Mouse (Mus musculus): ENCODE measurements around the gene Ccser2. TPM values are rescaled to one million over a fixed set of nuclear protein-coding genes. Genes with fewer than 3 reads are reported as not detected.
A peak's percentile ranks its signal among the peaks of the same experiment; 100 is the strongest.

Gene Ccser2
- 9.5 TPM for polyA plus RNA-seq (2012; fragmentation: generic; extraction: Trizol)

DNA sequence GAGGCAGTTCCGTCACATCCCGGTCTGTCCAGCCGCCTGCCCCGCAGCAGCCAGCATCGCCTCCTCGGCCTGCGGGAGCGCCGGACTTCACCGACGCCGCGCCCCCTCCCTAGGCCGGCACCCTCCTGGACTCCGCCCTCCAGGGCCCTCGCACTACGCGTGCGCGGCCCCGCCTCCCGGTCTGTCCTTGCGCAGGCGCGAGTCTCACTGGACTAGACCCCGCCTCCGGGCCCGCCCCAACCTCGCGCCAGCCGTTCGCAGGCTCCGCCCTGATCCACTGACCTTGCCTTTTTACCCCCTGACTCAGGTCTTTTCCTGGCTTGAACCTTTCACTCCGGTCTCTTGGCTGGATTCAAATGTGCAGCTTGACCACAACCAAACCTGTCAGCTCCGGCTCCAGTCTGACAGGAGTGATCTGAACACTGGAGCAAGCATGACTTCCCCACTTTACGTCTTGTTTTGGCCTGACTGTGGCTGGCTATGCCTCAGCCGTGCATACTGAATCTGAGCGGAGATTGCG, at the start of gene Ccser2:
Gene Ccser2, minus strand, starts transcription at position 150 of the 520 bp plus-strand sequence.
- H3ac ChIP-seq (ENCODE audit: control insufficient read depth, insufficient read length) = peak within 1 kb of the TSS; percentile 21
- H3K4me3 ChIP-seq = peak within 1 kb of the TSS; percentile 33
- no peaks in the 10 kb centered on the region for H3K36me3 ChIP-seq (ENCODE audit: control insufficient read depth, insufficient read depth)
- peak within 1 kb of the TSS; percentile 84 for H3K4me2 ChIP-seq (ENCODE audit: low read depth)
- peak; percentile 71 for TF ChIP-seq SRF (IDR thresholded peaks at IDR 0.05; ENCODE audit: control insufficient read depth, insufficient read length, low read depth)
- no peak for TF ChIP-seq CEBPB (IDR thresholded peaks at IDR 0.05; ENCODE audit: insufficient read depth, poor library complexity, severe bottlenecking)
- TF ChIP-seq USF1 (IDR thresholded peaks at IDR 0.05; ENCODE audit: low read depth) = no peak
- TF ChIP-seq TCF3 (IDR thresholded peaks at IDR 0.05; ENCODE audit: insufficient read length, low read depth) = no peak
- peak; percentile 96 for TF ChIP-seq POLR2AphosphoS2 (IDR thresholded peaks at IDR 0.05; ENCODE audit: insufficient read length, low read depth)
- no peak for TF ChIP-seq MYOG (IDR thresholded peaks at IDR 0.05; ENCODE audit: control insufficient read depth in 1 of 3, insufficient read depth in 1 of 3, insufficient read length in 2 of 3, low read depth in 2 of 3)
- TF ChIP-seq TCF12 (IDR thresholded peaks at IDR 0.05; ENCODE audit: insufficient read depth, poor library complexity, severe bottlenecking) = no peak
- TF ChIP-seq E2F4 (IDR thresholded peaks at IDR 0.05; ENCODE audit: insufficient read depth) = no peak
- TF ChIP-seq POLR2A (IDR thresholded peaks at IDR 0.05; ENCODE audit: insufficient read length, low read depth) = peak; percentile 98
- TF ChIP-seq MAX (IDR thresholded peaks at IDR 0.05; ENCODE audit: low read depth) = no peak
- TF ChIP-seq REST (IDR thresholded peaks at IDR 0.05; ENCODE audit: insufficient read depth, insufficient read length) = no peak
- no peaks in the 10 kb centered on the region for H3K27me3 ChIP-seq (ENCODE audit: control insufficient read depth, insufficient read depth, insufficient read length)
- H3K79me2 ChIP-seq (ENCODE audit: control insufficient read depth, insufficient read depth) = peaks cover 39% of the 10 kb centered on the region

DNA sequence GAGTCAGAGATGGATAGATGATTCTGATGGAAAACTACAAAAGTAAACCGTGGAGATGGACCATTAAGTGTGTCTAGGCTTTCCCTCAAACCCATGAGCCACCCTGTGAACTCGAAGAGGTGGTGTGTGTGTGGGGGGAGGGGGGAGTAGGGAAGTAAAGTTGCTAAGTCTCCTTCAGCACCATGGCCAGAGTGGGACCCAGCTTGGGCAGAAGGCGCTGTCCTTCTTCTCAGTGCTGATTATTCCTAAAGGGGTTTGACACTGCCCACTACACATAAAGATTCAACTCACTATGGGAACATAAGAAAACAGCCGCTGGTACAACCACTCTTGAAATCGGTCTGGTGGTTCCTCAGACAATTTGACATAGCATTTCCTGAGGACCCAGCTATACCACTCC, 47.3 kb upstream of the Ccser2 start:
- Histone ChIP-seq H3K79me2 (ENCODE audit: control insufficient read depth, insufficient read depth) (no peaks in the 10 kb centered on the region), H3K4me2 (ENCODE audit: low read depth) (no peak overlapping the region), H3K4me3 (no peak overlapping the region), H3ac (ENCODE audit: control insufficient read depth, insufficient read length) (no peak overlapping the region), H3K27me3 (ENCODE audit: control insufficient read depth, insufficient read depth, insufficient read length) (peaks cover 3% of the 10 kb centered on the region), H3K36me3 (ENCODE audit: control insufficient read depth, insufficient read depth) (no peaks in the 10 kb centered on the region)
- TF ChIP-seq TCF12 (IDR thresholded peaks at IDR 0.05; ENCODE audit: insufficient read depth, poor library complexity, severe bottlenecking) = no peak
- peak; percentile 99 for TF ChIP-seq REST (IDR thresholded peaks at IDR 0.05; ENCODE audit: insufficient read depth, insufficient read length)
- TF ChIP-seq POLR2AphosphoS2 (IDR thresholded peaks at IDR 0.05; ENCODE audit: insufficient read length, low read depth) = no peak
- no peak for TF ChIP-seq USF1 (IDR thresholded peaks at IDR 0.05; ENCODE audit: low read depth)
- no peak for TF ChIP-seq E2F4 (IDR thresholded peaks at IDR 0.05; ENCODE audit: insufficient read depth)
- no peak for TF ChIP-seq MYOG (IDR thresholded peaks at IDR 0.05; ENCODE audit: control insufficient read depth in 1 of 3, insufficient read depth in 1 of 3, insufficient read length in 2 of 3, low read depth in 2 of 3)
- TF ChIP-seq SRF (IDR thresholded peaks at IDR 0.05; ENCODE audit: control insufficient read depth, insufficient read length, low read depth) = no peak
- no peak for TF ChIP-seq TCF3 (IDR thresholded peaks at IDR 0.05; ENCODE audit: insufficient read length, low read depth)
- no peak for TF ChIP-seq MYOD1 (IDR thresholded peaks at IDR 0.05; ENCODE audit: control insufficient read depth in 1 of 3, insufficient read length in 2 of 3, low read depth in 2 of 3)
- TF ChIP-seq CEBPB (IDR thresholded peaks at IDR 0.05; ENCODE audit: insufficient read depth, poor library complexity, severe bottlenecking) = no peak
- TF ChIP-seq POLR2A (IDR thresholded peaks at IDR 0.05; ENCODE audit: insufficient read length, low read depth) = no peak
- TF ChIP-seq MAX (IDR thresholded peaks at IDR 0.05; ENCODE audit: low read depth) = peak; percentile 51

DNA sequence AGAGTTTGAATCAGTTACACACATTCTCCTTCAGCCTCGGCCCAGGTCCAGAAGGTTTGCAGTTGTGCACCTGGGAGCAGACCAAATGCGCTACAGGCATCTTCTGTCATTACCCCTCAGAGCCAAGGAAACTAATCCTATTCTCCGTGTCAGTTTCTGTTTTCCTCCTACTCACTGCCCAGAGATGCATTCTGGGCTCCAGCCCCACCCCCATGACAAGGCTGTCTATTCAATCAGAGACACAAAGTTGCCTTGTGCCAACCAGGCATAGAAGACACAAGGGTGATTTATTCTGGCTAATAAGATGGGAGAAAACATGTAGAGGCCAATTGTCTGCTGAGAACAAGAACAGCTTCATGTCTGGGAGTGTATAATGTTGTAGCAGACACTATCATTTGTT, 45.1 kb upstream of the Ccser2 start:
- TF ChIP-seq USF1 (IDR thresholded peaks at IDR 0.05; ENCODE audit: low read depth) (no peak), POLR2AphosphoS2 (IDR thresholded peaks at IDR 0.05; ENCODE audit: insufficient read length, low read depth) (no peak), REST (IDR thresholded peaks at IDR 0.05; ENCODE audit: insufficient read depth, insufficient read length) (no peak), MAX (IDR thresholded peaks at IDR 0.05; ENCODE audit: low read depth) (no peak), TCF12 (IDR thresholded peaks at IDR 0.05; ENCODE audit: insufficient read depth, poor library complexity, severe bottlenecking) (no peak), MYOG (IDR thresholded peaks at IDR 0.05; ENCODE audit: control insufficient read depth in 1 of 3, insufficient read depth in 1 of 3, insufficient read length in 2 of 3, low read depth in 2 of 3) (no peak), SRF (IDR thresholded peaks at IDR 0.05; ENCODE audit: control insufficient read depth, insufficient read length, low read depth) (no peak), TCF3 (IDR thresholded peaks at IDR 0.05; ENCODE audit: insufficient read length, low read depth) (no peak)
- no peaks in the 10 kb centered on the region for H3K27me3 ChIP-seq (ENCODE audit: control insufficient read depth, insufficient read depth, insufficient read length)
- no peaks in the 10 kb centered on the region for H3K36me3 ChIP-seq (ENCODE audit: control insufficient read depth, insufficient read depth)
- H3K79me2 ChIP-seq (ENCODE audit: control insufficient read depth, insufficient read depth) = no peaks in the 10 kb centered on the region
- no peak overlapping the region for H3ac ChIP-seq (ENCODE audit: control insufficient read depth, insufficient read length)
- H3K4me2 ChIP-seq (ENCODE audit: low read depth) = no peak overlapping the region
- H3K4me3 ChIP-seq = no peak overlapping the region

DNA sequence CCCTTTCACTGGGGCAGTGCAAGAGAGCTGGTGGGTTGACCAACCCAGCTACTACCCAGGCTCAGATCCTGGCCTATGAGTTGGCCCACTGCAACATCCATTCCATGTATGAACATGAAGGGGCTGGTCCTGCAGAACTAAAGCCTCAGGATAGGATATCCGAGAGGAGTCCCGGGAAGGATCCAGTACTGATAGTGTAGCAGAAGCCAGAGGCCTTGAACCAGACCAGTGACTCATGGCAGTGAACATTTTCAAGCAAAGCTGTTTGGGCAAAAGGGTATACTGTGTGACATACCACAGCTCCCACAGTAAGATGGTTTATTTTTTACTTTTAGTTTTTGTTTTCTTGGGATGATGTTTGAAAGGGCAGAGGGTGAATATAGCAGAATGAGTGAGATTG, 41.1 kb upstream of the Ccser2 start:
- no peak overlapping the region for H3ac ChIP-seq (ENCODE audit: control insufficient read depth, insufficient read length)
- H3K4me2 ChIP-seq (ENCODE audit: low read depth) = no peak overlapping the region
- TF ChIP-seq MAX (IDR thresholded peaks at IDR 0.05; ENCODE audit: low read depth) = no peak
- TF ChIP-seq POLR2AphosphoS2 (IDR thresholded peaks at IDR 0.05; ENCODE audit: insufficient read length, low read depth) = no peak
- no peaks in the 10 kb centered on the region for H3K79me2 ChIP-seq (ENCODE audit: control insufficient read depth, insufficient read depth)
- H3K4me3 ChIP-seq = no peak overlapping the region
- H3K36me3 ChIP-seq (ENCODE audit: control insufficient read depth, insufficient read depth) = no peaks in the 10 kb centered on the region
- H3K27me3 ChIP-seq (ENCODE audit: control insufficient read depth, insufficient read depth, insufficient read length) = no peaks in the 10 kb centered on the region

DNA sequence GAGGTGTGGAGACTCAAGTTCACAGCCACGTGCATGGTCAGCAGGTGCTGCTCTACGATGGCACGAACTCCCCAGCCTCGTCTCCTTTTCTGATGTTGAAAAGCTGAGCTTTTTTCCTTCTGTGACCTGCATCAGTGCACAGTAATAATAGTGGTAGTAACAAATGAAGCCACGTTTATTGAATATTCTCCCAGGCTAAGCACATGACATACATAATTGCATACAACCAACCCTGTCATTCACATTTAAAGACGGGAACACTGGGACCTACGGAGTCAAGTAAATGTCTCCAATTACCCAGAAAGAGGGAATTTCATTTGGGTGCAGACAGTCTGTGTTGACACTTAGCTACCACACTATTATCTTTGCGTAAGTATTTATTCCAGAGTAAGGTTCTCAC, 37.9 kb upstream of the Ccser2 start:
- Histone ChIP-seq H3ac (ENCODE audit: control insufficient read depth, insufficient read length) (no peak overlapping the region), H3K36me3 (ENCODE audit: control insufficient read depth, insufficient read depth) (no peaks in the 10 kb centered on the region), H3K4me2 (ENCODE audit: low read depth) (no peak overlapping the region), H3K4me3 (no peak overlapping the region), H3K27me3 (ENCODE audit: control insufficient read depth, insufficient read depth, insufficient read length) (no peaks in the 10 kb centered on the region), H3K79me2 (ENCODE audit: control insufficient read depth, insufficient read depth) (no peaks in the 10 kb centered on the region)
- TF ChIP-seq POLR2A (IDR thresholded peaks at IDR 0.05; ENCODE audit: insufficient read length, low read depth) (no peak), SRF (IDR thresholded peaks at IDR 0.05; ENCODE audit: control insufficient read depth, insufficient read length, low read depth) (no peak), CEBPB (IDR thresholded peaks at IDR 0.05; ENCODE audit: insufficient read depth, poor library complexity, severe bottlenecking) (no peak), MYOG (IDR thresholded peaks at IDR 0.05; ENCODE audit: control insufficient read depth in 1 of 3, insufficient read depth in 1 of 3, insufficient read length in 2 of 3, low read depth in 2 of 3) (no peak), TCF12 (IDR thresholded peaks at IDR 0.05; ENCODE audit: insufficient read depth, poor library complexity, severe bottlenecking) (no peak), MAX (IDR thresholded peaks at IDR 0.05; ENCODE audit: low read depth) (no peak), POLR2AphosphoS2 (IDR thresholded peaks at IDR 0.05; ENCODE audit: insufficient read length, low read depth) (no peak)
